Mouse (Mus musculus) frontal cortex, postnatal 10 days (tissue): ENCODE measurements around the gene Tspan17.
A peak's percentile ranks its signal among the peaks of the same experiment; 100 is the strongest.
"Not testable (repeated sequence)": the region's sequence is repeated elsewhere in the genome, so short reads cannot be mapped to it uniquely, and the experiment has no call there.

Experiments
- DNase-seq, 2 experiments: peaks; one replicate each; pipeline ENCODE4 v3.0.0; 2022; ENCODE audit warnings: low spot score in 2 of 2, mixed read lengths in 1 of 2

The Tspan17 gene

GRCm38 (mm10) chr13:54760906-54761305 lies 28.3 kb upstream of the Tspan17 start:
- no peak for DNase-seq

- no peak for DNase-seq
These were observed 23.6 kb upstream of the Tspan17 start for GRCm38 (mm10) chr13:54765281-54766191.

GRCm38 (mm10) chr13:54766192-54766768 lies 22.9 kb upstream of the Tspan17 start, which contains the start of gene Sncb:
Gene Sncb, minus strand, starts transcription at chr13:54766595.
- DNase-seq, result peak; percentile 80 to 85

- DNase-seq, result no peak
These were observed 22.2 kb upstream of the Tspan17 start for GRCm38 (mm10) chr13:54767012-54767411.

GRCm38 (mm10) chr13:54780592-54780991 lies 8.6 kb upstream of the Tspan17 start:
- no peak for DNase-seq

GRCm38 (mm10) chr13:54781086-54781485 lies 8.1 kb upstream of the Tspan17 start:
- DNase-seq, result no peak

- no peak for DNase-seq
These were observed 5.9 kb upstream of the Tspan17 start for GRCm38 (mm10) chr13:54783235-54783634.

- DNase-seq, result no peak
These were observed 5.5 kb upstream of the Tspan17 start, which contains the start of gene Eif4e1b for GRCm38 (mm10) chr13:54783698-54784097. Gene Eif4e1b, plus strand, starts transcription at chr13:54783998.

- DNase-seq, result not testable (repeated sequence)
These were observed 1.6 kb upstream of the Tspan17 start for GRCm38 (mm10) chr13:54787591-54787990.

- peak in 1 of 2 experiments; percentile 48 for DNase-seq
These were observed 602 bp downstream of the Tspan17 start for GRCm38 (mm10) chr13:54789561-54790397.

GRCm38 (mm10) chr13:54792259-54793230 lies 3.4 kb downstream of the Tspan17 start:
- no peak for DNase-seq

- no peak for DNase-seq
These were observed 4.9 kb downstream of the Tspan17 start for GRCm38 (mm10) chr13:54794002-54794577.

- no peak for DNase-seq
These were observed 5.7 kb downstream of the Tspan17 start for GRCm38 (mm10) chr13:54794843-54795242.

- no peak for DNase-seq
These were observed 8.2 kb downstream of the Tspan17 start for GRCm38 (mm10) chr13:54797356-54797755.

- DNase-seq, result no peak
These were observed 8.9 kb downstream of the Tspan17 start for GRCm38 (mm10) chr13:54797861-54798643.

GRCm38 (mm10) chr13:54798740-54799139 lies 9.6 kb downstream of the Tspan17 start:
- no peak for DNase-seq

- peak in 1 of 2 experiments; percentile 79 for DNase-seq
These were observed 10.5 kb downstream of the Tspan17 start for GRCm38 (mm10) chr13:54799701-54800100.

- DNase-seq, result no peak
These were observed 11.0 kb downstream of the Tspan17 start for GRCm38 (mm10) chr13:54800206-54800605.

- no peak for DNase-seq
These were observed 13.8 kb downstream of the Tspan17 start for GRCm38 (mm10) chr13:54803010-54803409.
